Comparison of ENCODE assay signal across 7 mouse cellular contexts in genomic region chr7:122968751-122969150, GRCm38 (mm10). TPM values are rescaled to one million over a fixed set of nuclear protein-coding genes. Genes with fewer than 3 reads are reported as not detected.
A peak's percentile ranks its signal among the peaks of the same experiment; 100 is the strongest.
DNase-seq lines count a peak whose midpoint lies in the region; ATAC-seq and TF ChIP-seq lines count a peak whose summit lies in the region.

No protein-coding gene starts in this region.

- no peaks in the 10 kb centered on the region for H3K27me3 ChIP-seq in forebrain, embryonic 14.5 days (replicated peaks; ENCODE audit: control insufficient read depth, insufficient read depth, low read length)
- no peaks in the 10 kb centered on the region for H3K27me3 ChIP-seq in liver, embryonic 14.5 days (ENCODE audit: control insufficient read depth, insufficient read depth, low read length)

- H3K36me3 ChIP-seq in forebrain, embryonic 14.5 days (ENCODE audit: control insufficient read depth, insufficient read depth, low read length) = peaks cover 7% of the 10 kb centered on the region; the same call in 1 of the 2 replicates
- H3K36me3 ChIP-seq in liver, embryonic 14.5 days (replicated peaks; ENCODE audit: control insufficient read depth, insufficient read depth, low read depth) = peaks cover 2% of the 10 kb centered on the region; the same call in 1 of the 2 replicates

- peak overlapping the region; percentile 99 for H3K9ac ChIP-seq in forebrain, embryonic 14.5 days (ENCODE audit: low read length)
- H3K9ac ChIP-seq in liver, embryonic 14.5 days (replicated peaks) = no peak overlapping the region

- ATAC-seq in forebrain, embryonic 14.5 days = no peak
- ATAC-seq in liver, embryonic 14.5 days (ENCODE audit: insufficient read depth) = no peak
- no peak for ATAC-seq in inflammation-experienced regulatory T-cells, adult 6 months

- WGBS in forebrain, embryonic 14.5 days = 67% methylated on average over 4 of the region's 4 CpGs
- 38% methylated on average over 4 of the region's 4 CpGs for WGBS in liver, embryonic 14.5 days (ENCODE audit: insufficient replicate concordance)

- no peak for TF ChIP-seq CTCF in liver, embryonic 14.5 days (IDR thresholded peaks at IDR 0.05; ENCODE audit: low read depth)

- no peak overlapping the region for H3K27ac ChIP-seq in forebrain, embryonic 14.5 days (ENCODE audit: low read depth, low read length)
- H3K27ac ChIP-seq in liver, embryonic 14.5 days = no peak overlapping the region

- TF ChIP-seq EP300 in liver, embryonic 14.5 days (IDR thresholded peaks at IDR 0.05; ENCODE audit: low read depth) = no peak

- DNase-seq in retina, embryonic 14.5 days (ENCODE audit: low spot score) = peak; percentile 9
- DNase-seq in retina, postnatal 1 day = no peak
- DNase-seq in forebrain, embryonic 14.5 days (ENCODE audit: low spot score) = peak; percentile 15
- no peak for DNase-seq in liver, embryonic 14.5 days (ENCODE audit: low read depth in 3 of 3, low spot score in 3 of 3)
- no peak for DNase-seq in spleen, adult 12 weeks (ENCODE audit: low spot score)
- DNase-seq in spleen, postnatal 14 days (ENCODE audit: low spot score in 2 of 2) = no peak

- no peaks in the 10 kb centered on the region for H3K9me3 ChIP-seq in forebrain, embryonic 14.5 days (replicated peaks; ENCODE audit: control insufficient read depth, low read length)
- H3K9me3 ChIP-seq in liver, embryonic 14.5 days (ENCODE audit: control insufficient read depth, low read length) = no peaks in the 10 kb centered on the region

- H3K4me2 ChIP-seq in forebrain, embryonic 14.5 days (ENCODE audit: low read length) = peak overlapping the region; percentile 56
- H3K4me2 ChIP-seq in liver, embryonic 14.5 days (ENCODE audit: low read depth) = peak overlapping the region; percentile 93

- H3K4me1 ChIP-seq in forebrain, embryonic 14.5 days (ENCODE audit: control insufficient read depth, insufficient read depth, low read length) = peaks cover 17% of the 10 kb centered on the region
- peaks cover 15% of the 10 kb centered on the region in 2 experiments for H3K4me1 ChIP-seq in liver, embryonic 14.5 days (replicated peaks; ENCODE audit: control insufficient read depth in 2 of 2, insufficient read depth in 2 of 2, low read length in 1 of 2)

- H3K4me3 ChIP-seq in forebrain, embryonic 14.5 days (ENCODE audit: low read depth, low read length) = peak overlapping the region; percentile 98; the same call in 1 of the 2 replicates
- H3K4me3 ChIP-seq in liver, embryonic 14.5 days (ENCODE audit: insufficient read depth in 1 of 2, low read depth in 2 of 2, low read length in 2 of 2) = peak overlapping the region in 1 of 2 experiments; percentile 76; a peak in 1 of 4 replicates

RNA-seq across cellular contexts. Expression of gene Rbbp6, which starts 3.3 kb away (rescaled TPM):
- polyA plus RNA-seq in forebrain, embryonic 14.5 days (2014; fragmentation: Nextera tagmentation; extraction: Ambion mirVana) = 29.6 TPM in 2 replicates
- polyA plus RNA-seq in liver, embryonic 14.5 days (2012; rRNA removed) = 8.1 and 14.6 TPM in 2 replicates
- polyA plus RNA-seq in liver, embryonic 14.5 days (2014; fragmentation: Nextera tagmentation; extraction: Ambion mirVana) = 9.5 and 9.8 TPM in 2 replicates
- polyA plus RNA-seq in inflammation-experienced regulatory T-cells, adult 6 months (2017; shearing (Covaris generic)) = 10 to 100 TPM; 33.9 to 66.1 (median 58.2) TPM

Comparison
In these comparisons a context has a peak if more than half of its experiments do, and no peak if none do; other contexts are left out.
1. DNase-seq: peak in retina, embryonic 14.5 days (single experiment) and forebrain, embryonic 14.5 days (single experiment); none in retina, postnatal 1 day (single experiment), liver, embryonic 14.5 days (0 of 3), spleen, adult 12 weeks (single experiment) and spleen, postnatal 14 days (0 of 2).